Mouse (Mus musculus) adrenal gland, adult 8-10 months (tissue): ENCODE measurements around the gene Ttll10. TPM values are rescaled to one million over a fixed set of nuclear protein-coding genes. Genes with fewer than 3 reads are reported as not detected.

Experiments used
- DNase-seq: peaks from one replicate; pipeline ENCODE4 v3.0.0; 2022
- microRNA-seq, 2 experiments: library from miRNA; unstranded; fragments of <30 nt; microRNA quantifications; one replicate each; pipeline ENCODE4 v1.2.0; 2022
- total RNA-seq, 4 experiments: library from RNA; stranded (reverse); gene quantifications; 2 replicates each; pipeline ENCODE4 v1.2.4; 2022

Ttll10 gene
- total RNA-seq, 4 experiments from 2014 or later: 0.38 to 1.2 (median 0.86) TPM; not detected in 1

DNA sequence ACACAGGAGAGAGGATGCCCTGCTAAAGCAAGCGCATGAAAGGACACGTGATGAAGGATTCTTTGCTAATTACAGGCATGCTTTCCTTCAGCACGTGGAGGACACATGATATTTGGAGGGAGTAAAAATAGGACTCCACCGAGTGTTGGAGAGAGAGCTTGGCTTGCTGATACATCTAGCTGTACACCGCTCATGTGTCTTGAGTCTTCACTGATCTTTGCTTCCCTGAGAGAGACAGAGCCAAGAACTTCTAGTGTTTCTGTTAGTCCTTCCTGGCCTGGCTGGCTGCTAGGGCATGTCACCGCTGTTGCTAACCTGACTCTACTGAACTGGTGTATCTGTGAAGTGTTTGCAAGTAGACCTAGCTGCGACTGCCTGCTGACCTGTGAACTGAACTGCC, 35.0 kb downstream of the Ttll10 start:
- no peak for DNase-seq

DNA sequence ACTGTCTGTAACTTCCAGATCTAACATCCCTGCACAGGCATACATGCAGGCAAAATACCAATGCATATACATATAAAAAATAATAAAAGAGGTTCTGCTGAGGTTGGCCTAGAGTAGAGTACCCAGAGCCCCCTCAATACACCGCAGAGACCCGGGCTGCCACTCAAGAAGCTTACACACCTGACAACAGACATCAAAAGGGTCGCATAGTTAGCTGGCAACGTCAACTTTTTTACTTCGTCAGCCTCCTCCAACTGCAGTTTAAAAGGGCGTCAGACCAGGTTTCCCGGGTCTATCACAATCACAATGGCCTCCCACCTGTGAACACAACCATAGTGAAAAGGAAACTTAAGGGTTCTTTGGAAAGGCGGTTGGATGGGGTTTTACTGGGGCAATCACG, 35.7 kb downstream of the Ttll10 start:
- DNase-seq: no peak

DNA sequence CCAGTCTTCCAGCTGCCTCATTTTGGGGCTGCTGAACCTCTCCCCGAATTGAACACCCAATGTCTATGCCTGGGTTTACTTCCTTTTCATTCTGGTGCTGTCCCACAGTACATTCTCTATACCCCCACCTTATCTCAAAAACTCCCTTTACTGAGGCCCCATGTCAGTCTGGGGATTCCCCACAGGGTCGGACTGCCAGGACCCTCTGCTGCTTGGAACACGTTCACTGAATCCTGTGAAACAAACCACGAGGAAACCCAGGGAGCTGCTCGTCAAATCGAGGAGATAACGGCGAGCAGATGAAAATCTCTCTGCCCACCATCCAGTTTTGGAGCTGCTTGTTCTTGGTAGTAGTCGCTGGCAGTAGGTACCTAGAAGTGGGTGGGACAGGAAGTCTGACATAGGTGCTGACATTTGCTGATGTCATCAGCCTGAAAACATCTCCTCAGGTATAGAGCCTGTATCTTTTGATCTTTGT, 37.2 kb downstream of the Ttll10 start:
- DNase-seq: no peak

DNA sequence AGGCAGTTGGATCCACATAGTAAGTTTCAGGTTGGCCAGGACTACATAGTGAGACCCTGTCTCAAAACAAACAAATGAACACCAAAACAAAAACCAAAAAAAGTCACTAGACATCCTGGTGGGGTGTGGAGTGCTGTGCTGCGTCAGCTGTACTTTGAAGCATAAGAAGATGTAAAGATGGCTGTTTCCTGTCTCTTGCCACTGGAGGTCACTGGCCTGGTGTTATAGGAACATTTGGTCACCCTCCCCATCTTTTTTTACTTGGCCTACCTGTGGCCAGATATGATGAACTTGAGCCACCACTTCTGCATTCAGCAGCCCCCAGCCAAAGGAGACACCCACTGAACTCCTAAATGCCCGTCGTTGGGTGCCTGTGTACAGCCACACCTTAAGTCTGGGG, 37.8 kb downstream of the Ttll10 start:
- DNase-seq: no peak

DNA sequence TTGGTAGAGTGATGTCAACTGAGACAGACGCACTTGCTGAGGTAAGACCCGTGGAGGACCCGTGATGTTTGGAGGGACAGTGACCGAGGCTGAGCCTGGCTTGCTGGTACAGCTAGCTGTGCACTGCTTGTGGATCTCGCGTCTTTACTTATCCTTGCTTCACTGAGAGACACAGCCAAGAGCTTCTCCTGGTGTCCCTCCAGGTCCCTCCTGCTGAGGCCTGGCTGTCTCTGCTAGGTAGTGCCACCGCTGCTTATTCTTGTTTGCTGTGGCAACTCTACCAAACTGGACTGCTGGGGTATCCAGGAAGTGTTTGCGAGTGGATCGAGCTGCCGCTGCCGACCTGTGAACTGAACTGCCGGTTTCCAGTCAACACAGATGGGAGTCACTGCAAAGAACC, 39.4 kb downstream of the Ttll10 start:
- no peak for DNase-seq

DNA sequence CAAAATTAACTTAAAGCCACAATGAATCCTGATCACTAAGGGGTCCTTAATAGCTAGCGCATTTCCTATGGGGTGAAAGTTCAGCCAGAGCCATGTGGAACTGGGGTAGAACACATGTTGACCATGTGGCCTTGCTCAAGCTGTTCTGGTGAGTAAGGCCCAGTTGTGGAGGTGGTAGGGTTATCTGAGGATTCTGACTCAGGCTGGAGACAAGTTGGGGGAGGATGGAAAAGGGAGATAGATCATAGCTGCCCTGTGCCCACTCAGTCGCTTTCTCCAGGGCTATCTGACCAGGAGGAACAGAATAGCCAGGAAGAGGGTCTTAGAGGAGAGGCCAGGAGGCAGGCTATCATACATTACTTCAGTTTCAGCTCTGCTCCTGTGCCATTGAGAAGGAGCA, 44.8 kb downstream of the Ttll10 start:
- peak; percentile 45 for DNase-seq

DNA sequence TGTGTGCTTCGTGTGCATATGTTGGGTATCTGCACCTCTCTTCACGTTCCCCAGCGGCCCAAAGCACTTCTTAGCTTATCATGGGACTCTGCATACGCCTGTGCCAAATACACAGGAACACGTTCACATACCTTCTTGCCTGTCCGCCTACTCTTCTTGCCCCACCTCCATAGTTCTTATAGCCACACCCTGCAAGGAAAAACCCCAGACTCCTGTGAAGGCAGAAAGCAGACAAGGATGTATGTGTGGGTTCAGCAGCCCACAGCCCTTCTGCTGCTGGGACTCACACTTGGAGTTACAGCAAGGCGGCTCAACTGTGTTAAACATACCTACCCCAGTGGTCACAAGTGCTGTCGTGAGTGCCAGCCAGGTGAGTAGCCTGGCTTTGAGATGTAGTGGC, 45.6 kb downstream of the Ttll10 start, which contains the start of gene Tnfrsf4:
Tnfrsf4 (plus strand) TSS at position 207 of the 400 bp plus-strand sequence.
- DNase-seq: no peak

DNA sequence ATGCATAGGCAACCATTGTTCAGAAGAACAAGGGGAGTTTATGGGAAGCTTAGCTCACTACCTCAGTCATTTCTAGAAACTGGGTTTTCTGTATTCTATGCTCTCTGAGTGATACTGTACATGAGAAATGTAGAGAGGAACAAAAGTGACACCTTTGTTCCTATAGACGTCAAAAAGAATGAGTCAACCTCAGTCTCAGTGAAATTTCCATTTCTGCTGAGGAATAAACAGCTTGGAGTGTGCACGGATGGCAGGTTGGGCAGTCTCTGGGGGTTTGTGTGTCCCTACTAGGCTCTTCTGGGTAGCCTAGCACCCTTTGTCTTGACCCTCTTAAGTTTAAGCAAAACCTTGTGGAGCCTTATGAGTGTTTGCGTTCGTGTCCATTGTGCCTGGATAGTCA, 50.8 kb downstream of the Ttll10 start:
- no peak for DNase-seq

DNA sequence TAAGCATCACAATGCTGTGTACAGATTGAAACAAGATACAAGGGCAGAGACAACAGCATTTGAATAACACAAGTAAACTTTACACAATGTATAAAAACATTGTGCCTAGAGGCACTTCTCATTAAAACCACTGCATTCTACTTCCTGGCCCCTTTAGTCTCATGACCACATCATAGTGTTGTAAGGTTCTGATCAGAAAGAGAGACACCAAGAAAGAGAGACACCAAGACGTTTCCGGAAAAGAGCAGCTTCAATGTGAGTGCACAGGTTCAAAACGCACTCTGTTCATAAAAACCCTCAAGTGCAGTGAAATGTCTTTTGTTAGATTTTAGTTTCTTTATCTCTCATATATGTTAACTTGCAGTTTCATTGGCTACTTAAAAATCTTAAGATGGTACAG, 55.1 kb downstream of the Ttll10 start:
- no peak for DNase-seq

DNA sequence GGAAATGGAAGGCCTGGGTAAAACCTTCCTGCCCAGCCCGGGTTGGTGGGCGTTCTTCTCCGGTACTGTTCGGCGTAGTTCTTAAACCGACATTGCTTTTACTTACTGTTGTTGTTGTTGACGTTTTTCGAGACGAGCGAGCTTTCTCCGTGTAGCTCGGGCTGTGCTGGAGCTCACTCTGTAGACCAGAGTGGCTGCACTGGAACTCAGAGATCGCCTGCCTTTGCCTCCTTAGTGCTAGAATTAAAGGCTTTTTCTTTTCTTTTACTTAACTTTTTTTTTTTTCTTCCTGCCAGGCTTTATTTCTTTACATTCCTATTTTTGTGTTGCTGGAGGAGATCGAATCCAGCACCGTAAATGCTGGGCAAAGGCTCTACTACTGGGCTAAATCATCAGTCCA, 65.6 kb downstream of the Ttll10 start:
- DNase-seq: no peak

DNA sequence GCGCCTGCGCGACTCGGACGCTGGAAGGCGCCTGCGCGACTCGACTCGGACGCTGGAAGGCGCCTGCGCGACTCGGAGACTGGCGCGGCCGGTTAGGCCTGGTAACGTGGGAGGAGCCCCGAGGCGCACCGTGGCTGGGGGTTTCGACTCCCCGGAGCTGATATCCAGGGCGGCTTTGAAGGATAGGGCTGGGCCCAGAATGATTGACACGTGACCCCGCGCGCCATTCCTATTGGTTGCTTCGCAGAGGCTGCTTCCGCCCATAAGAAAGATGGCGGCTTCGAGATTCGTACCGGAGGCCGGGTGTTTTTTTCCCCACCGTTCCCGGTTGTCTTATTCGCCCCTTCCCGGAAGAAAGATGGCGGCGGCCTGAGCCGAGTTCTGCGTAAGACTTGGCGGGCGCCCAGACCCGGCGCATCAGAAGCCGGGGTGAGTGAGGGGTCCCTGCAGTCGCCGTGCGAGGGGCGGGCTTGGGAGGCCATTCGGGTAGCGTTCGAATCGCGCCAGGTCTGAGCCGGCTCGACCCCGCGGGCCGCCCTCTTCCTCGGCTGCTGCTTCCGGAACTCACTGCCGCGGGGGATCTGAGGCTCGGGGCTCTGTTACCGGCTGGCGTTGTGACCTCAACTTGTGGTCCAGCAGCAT, 66.2 kb downstream of the Ttll10 start:
- peak; percentile 94 for DNase-seq

DNA sequence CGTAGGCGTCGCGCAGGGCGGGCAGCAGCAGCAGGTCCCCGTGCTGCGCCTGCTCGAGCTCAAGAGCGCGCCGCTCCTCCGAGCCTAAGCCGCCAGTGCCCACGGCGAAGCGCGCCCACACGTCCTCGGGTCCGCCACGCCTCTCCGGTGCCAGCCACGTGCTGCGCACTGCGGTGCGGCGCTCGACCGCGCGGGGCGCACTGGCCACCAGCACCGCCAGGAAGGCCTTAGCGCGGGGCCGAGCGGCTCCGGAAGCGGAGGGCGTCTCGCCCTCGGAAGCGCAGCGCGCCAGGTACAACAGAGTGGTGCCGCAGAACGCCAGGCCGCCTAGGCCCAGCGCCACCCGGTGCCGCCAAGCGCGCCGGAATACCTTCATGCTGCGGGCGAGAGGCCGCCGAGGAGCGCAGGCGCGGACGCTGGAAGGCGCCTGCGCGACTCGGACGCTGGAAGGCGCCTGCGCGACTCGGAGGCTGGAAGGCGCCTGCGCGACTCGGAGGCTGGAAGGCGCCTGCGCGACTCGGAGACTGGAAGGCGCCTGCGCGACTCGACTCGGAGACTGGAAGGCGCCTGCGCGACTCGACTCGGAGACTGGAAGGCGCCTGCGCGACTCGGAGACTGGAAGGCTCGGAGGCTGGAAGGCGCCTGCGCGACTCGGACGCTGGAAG, 66.8 kb downstream of the Ttll10 start, which contains the start of the genes B3galt6 and Sdf4:
B3galt6 (minus strand) TSS at position 409 of the 665 bp plus-strand sequence.
Sdf4 (plus strand) TSS at position 632 of the 665 bp plus-strand sequence.
- peak; percentile 75 for DNase-seq

DNA sequence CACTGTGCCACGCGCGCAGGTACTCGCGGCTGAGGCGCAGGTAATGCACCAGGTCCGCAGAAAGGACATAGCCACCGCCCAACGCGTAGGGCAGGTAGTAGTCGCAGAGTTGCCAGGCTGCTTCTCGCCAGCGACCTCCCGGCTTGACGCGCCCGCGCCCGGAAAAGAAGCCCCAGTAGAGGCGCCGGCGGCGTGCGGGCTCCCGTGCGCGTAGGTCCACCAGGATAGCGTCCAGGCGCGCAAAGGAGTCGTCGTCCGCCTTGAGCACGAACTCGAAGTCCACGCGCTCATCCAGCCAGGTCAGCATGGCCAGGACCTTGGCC, 67.3 kb downstream of the Ttll10 start:
- DNase-seq: peak; percentile 58

DNA sequence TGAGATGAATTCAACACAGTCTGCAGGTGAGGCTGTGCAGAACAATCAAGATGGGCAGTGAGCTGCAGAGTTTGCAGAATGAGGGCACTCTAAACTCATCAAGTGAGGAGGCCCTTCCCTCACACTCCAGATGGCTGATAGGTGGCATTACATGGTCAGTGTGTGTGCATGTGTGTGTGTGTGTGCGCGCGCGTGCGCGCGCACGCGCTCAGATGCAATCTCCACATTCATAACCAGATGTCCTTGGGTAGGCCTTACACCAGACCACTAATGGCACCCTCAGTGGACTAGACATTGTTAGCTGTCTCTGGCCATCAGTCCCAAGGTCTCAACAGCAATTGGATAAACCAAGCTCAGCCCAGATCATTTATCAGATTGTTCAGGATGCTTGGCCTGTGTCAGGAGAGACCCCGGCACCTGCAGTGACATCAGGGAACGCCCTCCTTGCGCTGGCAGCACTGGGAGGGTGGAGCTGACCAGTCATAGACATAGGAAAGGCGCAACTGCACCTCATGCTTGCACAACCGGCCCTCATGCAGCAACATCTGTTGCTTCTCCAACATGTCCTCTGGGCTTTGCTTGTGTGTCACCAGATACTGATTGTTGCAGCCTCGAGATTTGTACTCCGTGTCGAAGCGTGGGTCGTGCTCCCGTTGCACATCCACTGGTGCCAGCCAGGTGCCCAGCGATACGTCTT, 67.9 kb downstream of the Ttll10 start:
- DNase-seq: no peak

Small RNA genes lying within 50 kb of the gene (microRNA-seq; reads per million reads assigned to microRNA genes)
- gene Mir200a (0.67 to 2.3 reads per million in 2 experiments), gene Mir200b (6.3 to 8.4 reads per million in 2 experiments), gene Mir429 (2.3 to 11.4 reads per million in 2 experiments)

Other genes starting within 250 kb of the Ttll10 start
- gene Ccnl2, start 246.9 kb downstream of the Ttll10 start, total RNA-seq: 100 to 1,000 TPM in 3 of 4 experiments, 10 to 100 TPM in 1; 88.5 to 164 (median 122) TPM
- gene Aurkaip1, start 228.1 kb downstream of the Ttll10 start, total RNA-seq: 100 to 1,000 TPM; 134 to 175 (median 158) TPM
- 10 to 100 TPM; 45.1 to 93.9 (median 66.8) TPM for gene Mxra8, start 219.7 kb downstream of the Ttll10 start, total RNA-seq
- gene Dvl1, start 212.0 kb downstream of the Ttll10 start, total RNA-seq: 100 to 1,000 TPM in 1 of 4 experiments, 10 to 100 TPM in 3; 69.6 to 110 (median 73.1) TPM
- gene Tas1r3, start 196.1 kb downstream of the Ttll10 start, total RNA-seq: 1 to 10 TPM in 1 of 4 experiments, under 1 TPM in 3; 0.46 to 1.2 (median 0.62) TPM
- 10 to 100 TPM; 16.4 to 29.0 (median 17.9) TPM for gene Cptp, start 190.0 kb downstream of the Ttll10 start, total RNA-seq
- 10 to 100 TPM; 32.3 to 34.6 (median 33.3) TPM for gene Ints11, start 189.9 kb downstream of the Ttll10 start, total RNA-seq
- 10 to 100 TPM; 23.2 to 51.5 (median 41.4) TPM for gene Pusl1, start 167.6 kb downstream of the Ttll10 start, total RNA-seq
- 10 to 100 TPM; 18.2 to 49.2 (median 30.9) TPM for gene Acap3, start 167.6 kb downstream of the Ttll10 start, total RNA-seq
- 10 to 100 TPM; 64.3 to 87.8 (median 77.0) TPM for gene Ube2j2, start 115.6 kb downstream of the Ttll10 start, total RNA-seq
- 10 to 100 TPM; 34.7 to 88.1 (median 58.1) TPM for gene C1qtnf12, start 97.1 kb downstream of the Ttll10 start, total RNA-seq
- 1 to 10 TPM; 7.8 to 9.5 (median 8.9) TPM for gene B3galt6, start 66.8 kb downstream of the Ttll10 start, total RNA-seq
- 100 to 1,000 TPM; 290 to 326 (median 308) TPM for gene Sdf4, start 66.5 kb downstream of the Ttll10 start, total RNA-seq
- 1 to 10 TPM; 1.0 to 3.0 (median 2.0) TPM for gene Tnfrsf4, start 45.6 kb downstream of the Ttll10 start, total RNA-seq
- gene Tnfrsf18, start 33.2 kb downstream of the Ttll10 start, total RNA-seq: 1 to 10 TPM in 1 of 4 experiments, under 1 TPM in 1, not detected in 2; 0.42 to 1.2 TPM
- gene 9430015G10Rik, start 50.6 kb upstream of the Ttll10 start, total RNA-seq: 10 to 100 TPM; 10.7 to 22.9 (median 14.1) TPM
- gene Rnf223, start 71.1 kb upstream of the Ttll10 start, total RNA-seq: under 1 TPM in 3 of 4 experiments, not detected in 1; 0.11 to 0.23 (median 0.22) TPM
- gene Agrn, start 138.1 kb upstream of the Ttll10 start, total RNA-seq: 10 to 100 TPM; 29.7 to 54.3 (median 41.1) TPM
- gene Isg15, start 141.4 kb upstream of the Ttll10 start, total RNA-seq: 1 to 10 TPM; 3.1 to 3.9 (median 3.6) TPM
- 1 to 10 TPM; 3.0 to 6.5 (median 4.8) TPM for gene AW011738, start 143.9 kb upstream of the Ttll10 start, total RNA-seq
- gene Perm1, start 156.5 kb upstream of the Ttll10 start, total RNA-seq: 1 to 10 TPM; 3.1 to 7.0 (median 5.3) TPM
- 10 to 100 TPM; 23.8 to 44.1 (median 32.9) TPM for gene Plekhn1, start 175.4 kb upstream of the Ttll10 start, total RNA-seq
- gene Noc2l, start 176.6 kb upstream of the Ttll10 start, total RNA-seq: 10 to 100 TPM; 32.8 to 41.8 (median 39.8) TPM
- 1 to 10 TPM; 1.6 to 4.7 (median 3.3) TPM for gene Samd11, start 196.2 kb upstream of the Ttll10 start, total RNA-seq